Mouse (Mus musculus) midbrain, postnatal 0 days (tissue): ENCODE measurements at regions not wholly inside any gene's neighbourhood (a gene's known extent, or its start where the extent isn't known, plus 50 kb on each side); places are given as distances from the start of the nearest gene placed in this dataset.

Experiments used
- ATAC-seq: fragments of 200-750 bp; cut with Nextera tagmentation; 2 replicates; pipeline ENCODE4 v1.8.0; 2017; ENCODE audit warnings: moderate number of reproducible peaks, mild to moderate bottlenecking, moderate TSS enrichment, moderate library complexity; ENCODE audit not compliant: low FRiP score
- DNase-seq: peaks from one replicate; pipeline ENCODE4 v3.0.0-alpha.2; 2015; ENCODE audit warnings: low spot score
- H3K27ac ChIP-seq: fragments of 300-500 bp; sonication (generic); 2 replicates; pipeline ENCODE4 v1.5.1; 2014; ENCODE audit warnings: low read depth, mild to moderate bottlenecking, low read length, mixed read lengths
- H3K27me3 ChIP-seq: fragments of 300-500 bp; sonication (generic); 2 replicates; pipeline ENCODE4 v1.6.1; 2014; ENCODE audit warnings: low read length, control low read depth, mixed read lengths; ENCODE audit not compliant: insufficient read depth
- H3K36me3 ChIP-seq: fragments of 300-500 bp; sonication (generic); 2 replicates; pipeline ENCODE4 v1.6.1; 2014; ENCODE audit warnings: low read length, control low read depth, mixed read lengths; ENCODE audit not compliant: insufficient read depth
- H3K4me1 ChIP-seq: fragments of 300-500 bp; sonication (generic); 2 replicates; pipeline ENCODE4 v1.6.1; 2014; ENCODE audit warnings: mild to moderate bottlenecking, control low read depth, antibody characterized with exemption, low read length, mixed read lengths; ENCODE audit not compliant: insufficient read depth
- H3K4me2 ChIP-seq: fragments of 300-500 bp; sonication (generic); 2 replicates; pipeline ENCODE4 v1.6.1; 2014; ENCODE audit warnings: low read depth, mild to moderate bottlenecking, low read length, mixed read lengths; ENCODE audit not compliant: poor library complexity, severe bottlenecking
- H3K4me3 ChIP-seq: fragments of 300-500 bp; sonication (generic); 2 replicates; pipeline ENCODE4 v1.5.1; 2014; ENCODE audit warnings: low read depth, mild to moderate bottlenecking, low read length, moderate library complexity
- H3K9ac ChIP-seq: fragments of 300-500 bp; sonication (generic); replicated peaks from 2 replicates; pipeline ENCODE4 v1.6.1; 2014; ENCODE audit warnings: mild to moderate bottlenecking, low read length, moderate library complexity, mixed read lengths; ENCODE audit not compliant: poor library complexity, severe bottlenecking
- H3K9me3 ChIP-seq: fragments of 300-500 bp; sonication (generic); 2 replicates; pipeline ENCODE4 v1.6.1; 2016; ENCODE audit warnings: low read length, control low read depth
- CTCF ChIP-seq: IDR thresholded peaks from 2 replicates; pipeline ENCODE4 v1.5.1; 2016; ENCODE audit warnings: antibody characterized with exemption, mild to moderate bottlenecking
- WGBS: fragments of 180-500 bp; shearing (Covaris S2); extraction: QIAGEN DNeasy Blood & Tissue Kit; methylation state at CpG from one replicate; pipeline ENCODE4 v1.1.7; 2014; 5-methylcytosine and 5-hydroxymethylcytosine counted together

DNA sequence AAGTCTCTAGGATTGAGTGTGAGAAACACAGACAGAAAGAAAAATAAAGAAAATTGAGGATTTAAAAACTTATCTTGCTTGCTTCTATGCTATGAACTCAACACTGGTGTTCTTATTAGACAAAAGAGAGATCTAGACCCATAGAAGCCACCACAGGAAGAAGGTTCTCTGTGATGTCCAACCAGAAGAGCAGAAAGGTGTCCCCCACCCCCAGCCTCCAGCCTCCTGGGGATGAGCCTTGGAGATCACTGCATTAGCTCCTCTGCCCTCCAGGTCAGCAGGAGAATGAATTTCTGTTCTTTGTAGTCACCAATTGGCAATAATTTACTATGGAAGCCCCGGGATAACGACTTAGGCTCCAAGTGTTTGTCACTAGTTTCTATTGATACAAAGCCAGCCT lies 444.3 kb upstream of the Cdh4 start:
- Histone ChIP-seq H3K27ac (no peak overlapping the region), H3K9me3 (no peaks in the 10 kb centered on the region), H3K4me3 (no peak overlapping the region), H3K27me3 (no peaks in the 10 kb centered on the region), H3K9ac (no peak overlapping the region), H3K4me2 (no peak overlapping the region), H3K36me3 (no peaks in the 10 kb centered on the region), H3K4me1 (no peaks in the 10 kb centered on the region)
- no peak for TF ChIP-seq CTCF
- WGBS = 89% methylated on average over 2 of the region's 2 CpGs
- ATAC-seq (no peak), DNase-seq (no peak)

DNA sequence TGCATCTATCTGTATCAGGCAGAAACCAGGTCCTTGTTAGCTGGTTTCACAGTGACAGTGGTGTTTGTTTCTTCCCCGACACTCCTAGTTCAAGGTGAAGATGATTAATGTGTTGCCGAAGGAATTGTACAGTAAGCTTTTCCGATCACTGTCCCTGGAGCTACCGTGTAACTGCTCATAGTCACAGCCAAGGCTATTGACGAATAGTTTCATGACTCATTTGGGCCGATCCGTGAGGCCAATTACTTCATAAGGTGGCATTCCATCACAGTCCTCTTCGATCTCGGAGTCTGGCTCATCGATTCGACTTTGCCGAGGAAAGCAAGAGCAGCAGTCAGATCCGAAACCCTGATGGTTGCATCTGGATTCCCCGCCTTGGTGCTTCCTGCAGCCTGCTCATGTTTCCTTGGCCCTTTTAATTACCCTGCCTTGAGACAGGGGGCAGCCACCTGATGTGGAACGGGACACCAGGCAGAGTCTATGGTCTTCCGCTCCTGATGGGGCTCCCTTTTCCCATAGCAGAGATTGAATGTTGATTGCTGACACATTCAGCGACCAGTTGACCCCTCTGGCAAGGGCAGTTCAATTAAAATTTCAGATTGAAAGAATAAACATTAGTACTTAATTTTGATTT lies 441.7 kb upstream of the Cdh4 start:
- no peak overlapping the region for H3K4me3 ChIP-seq
- no peaks in the 10 kb centered on the region for H3K36me3 ChIP-seq
- WGBS = 87% methylated on average over 17 of the region's 17 CpGs
- H3K9ac ChIP-seq = no peak overlapping the region
- no peak for TF ChIP-seq CTCF
- ATAC-seq (no peak), DNase-seq (peak; percentile 21)
- no peak overlapping the region for H3K27ac ChIP-seq
- H3K9me3 ChIP-seq = no peaks in the 10 kb centered on the region
- no peaks in the 10 kb centered on the region for H3K27me3 ChIP-seq
- H3K4me1 ChIP-seq = no peaks in the 10 kb centered on the region
- no peak overlapping the region for H3K4me2 ChIP-seq

DNA sequence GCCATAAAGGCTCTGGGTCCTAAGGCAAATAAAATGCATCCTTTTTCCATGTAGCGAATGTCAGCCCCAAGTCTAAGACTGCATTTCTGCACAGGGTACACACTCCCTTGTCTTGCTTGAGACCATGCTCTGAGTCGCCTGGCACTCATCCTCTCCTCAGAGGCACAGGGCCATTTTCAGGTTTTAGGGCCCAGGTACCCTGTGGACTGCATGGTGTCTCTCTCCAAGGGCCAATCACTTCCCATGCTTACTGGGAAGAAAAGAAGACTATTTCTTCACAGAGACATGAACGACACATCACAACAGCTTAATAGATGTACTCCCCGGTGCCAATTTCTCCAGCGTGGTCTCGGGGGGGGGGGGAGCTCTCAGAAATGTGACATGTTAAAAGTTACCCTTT lies 434.5 kb upstream of the Cdh4 start:
- WGBS = 74% methylated on average over 6 of the region's 6 CpGs
- Histone ChIP-seq H3K4me1 (no peaks in the 10 kb centered on the region; the same call in 1 of the 2 replicates), H3K4me3 (no peak overlapping the region), H3K9ac (no peak overlapping the region), H3K27me3 (no peaks in the 10 kb centered on the region), H3K4me2 (no peak overlapping the region), H3K27ac (no peak overlapping the region), H3K36me3 (no peaks in the 10 kb centered on the region), H3K9me3 (no peaks in the 10 kb centered on the region)
- DNase-seq (no peak), ATAC-seq (no peak)
- TF ChIP-seq CTCF = no peak

DNA sequence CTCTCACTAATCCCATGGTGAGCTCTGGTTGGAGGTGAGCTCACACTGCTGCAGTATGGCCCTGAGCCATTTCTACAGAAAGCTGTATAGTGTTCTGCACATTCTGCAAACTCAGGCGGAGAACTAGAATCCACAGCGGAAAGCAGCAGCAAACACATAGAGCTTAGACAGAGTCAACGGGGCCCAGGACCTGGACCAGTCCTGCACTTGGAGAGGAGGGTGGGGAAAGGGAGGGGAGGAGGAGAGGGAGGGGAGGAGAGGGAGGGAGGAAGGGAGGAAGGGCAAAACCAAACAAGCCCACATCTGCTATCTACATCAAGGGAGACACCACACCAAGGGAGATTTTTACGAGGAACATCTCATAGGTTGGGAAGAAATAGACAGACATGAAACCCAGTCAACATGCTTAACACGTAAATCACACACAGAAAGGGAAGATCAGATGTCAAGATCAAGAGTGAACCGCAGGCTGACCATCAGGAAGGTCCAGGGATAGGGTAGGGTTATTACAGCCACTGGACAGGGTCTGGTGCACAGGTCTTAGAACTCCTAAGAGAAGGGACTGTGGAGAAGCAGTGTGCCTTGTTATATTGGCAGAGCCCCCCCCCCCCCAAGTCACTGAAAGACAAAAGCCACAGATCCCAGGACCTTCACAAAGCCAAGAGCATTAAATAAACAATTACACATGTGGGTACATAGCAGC lies 428.2 kb upstream of the Cdh4 start:
- Histone ChIP-seq H3K4me1 (no peaks in the 10 kb centered on the region; the same call in 1 of the 2 replicates), H3K9ac (no peak overlapping the region), H3K9me3 (no peaks in the 10 kb centered on the region), H3K27ac (no peak overlapping the region), H3K27me3 (no peaks in the 10 kb centered on the region; the same call in 1 of the 2 replicates), H3K4me2 (no peak overlapping the region), H3K36me3 (no peaks in the 10 kb centered on the region), H3K4me3 (no peak overlapping the region)
- 87% methylated on average over 6 of the region's 6 CpGs for WGBS
- ATAC-seq (no peak), DNase-seq (no peak)
- TF ChIP-seq CTCF = no peak

DNA sequence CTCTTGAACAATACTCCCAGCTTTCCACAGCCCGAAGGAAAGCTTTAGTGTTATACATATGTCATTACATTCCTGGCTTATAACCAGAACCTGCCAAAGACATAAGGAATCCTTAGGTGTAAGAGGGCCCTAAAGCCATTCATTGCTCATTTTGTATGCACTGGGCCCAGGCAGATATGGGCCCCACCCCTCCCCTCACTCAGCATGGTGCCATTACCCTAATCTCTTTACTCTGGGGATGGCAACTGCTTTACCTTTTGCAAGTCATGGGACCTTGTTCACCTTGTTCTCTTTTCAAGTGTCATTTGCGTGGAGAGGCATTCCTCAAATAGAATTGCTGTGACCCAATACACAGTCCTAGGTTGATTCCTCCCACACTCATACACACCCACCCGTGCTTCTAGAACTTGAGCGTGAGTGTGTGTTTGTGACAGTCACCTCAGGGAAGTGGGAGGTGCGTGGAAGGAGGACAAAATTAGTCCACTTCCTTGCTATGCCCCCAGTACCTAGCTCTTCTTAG lies 419.5 kb upstream of the Cdh4 start:
- no peak overlapping the region for H3K27ac ChIP-seq
- no peak overlapping the region for H3K4me3 ChIP-seq
- TF ChIP-seq CTCF = no peak
- H3K9me3 ChIP-seq = no peaks in the 10 kb centered on the region
- no peak overlapping the region for H3K9ac ChIP-seq
- ATAC-seq (no peak), DNase-seq (no peak)
- no peaks in the 10 kb centered on the region for H3K4me1 ChIP-seq
- WGBS = 67% methylated on average over 5 of the region's 5 CpGs
- H3K4me2 ChIP-seq = no peak overlapping the region
- H3K36me3 ChIP-seq = no peaks in the 10 kb centered on the region
- no peaks in the 10 kb centered on the region for H3K27me3 ChIP-seq

DNA sequence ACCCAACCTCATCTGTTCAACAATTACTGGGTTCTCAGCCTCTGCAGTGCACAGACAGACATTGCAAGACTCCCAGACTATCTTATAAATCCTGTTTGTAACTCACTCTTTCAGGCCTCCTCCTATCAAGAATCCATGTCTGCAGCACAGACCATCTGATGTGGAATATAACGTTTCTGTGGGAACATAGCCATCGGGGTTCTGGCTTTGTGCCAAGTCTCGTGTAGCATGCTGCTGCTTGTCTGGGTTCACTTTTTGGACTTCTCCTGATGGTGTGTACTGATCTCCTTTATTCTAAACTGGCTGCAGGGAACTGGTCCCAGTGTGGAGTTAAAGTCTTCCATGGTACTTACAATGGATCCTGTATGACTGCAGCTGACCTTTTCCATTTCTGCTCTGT lies 418.0 kb upstream of the Cdh4 start:
- no peak overlapping the region for H3K27ac ChIP-seq
- no peak for ATAC-seq
- 60% methylated on average over 3 of the region's 3 CpGs for WGBS
- no peaks in the 10 kb centered on the region for H3K4me1 ChIP-seq
- no peak for TF ChIP-seq CTCF
- no peaks in the 10 kb centered on the region for H3K27me3 ChIP-seq
- DNase-seq = peak; percentile 13
- no peak overlapping the region for H3K4me3 ChIP-seq
- H3K36me3 ChIP-seq = no peaks in the 10 kb centered on the region
- no peak overlapping the region for H3K4me2 ChIP-seq
- no peaks in the 10 kb centered on the region for H3K9me3 ChIP-seq
- H3K9ac ChIP-seq = no peak overlapping the region
